Comparison of ENCODE assay signal across 12 mouse cellular contexts in the genomic region with DNA sequence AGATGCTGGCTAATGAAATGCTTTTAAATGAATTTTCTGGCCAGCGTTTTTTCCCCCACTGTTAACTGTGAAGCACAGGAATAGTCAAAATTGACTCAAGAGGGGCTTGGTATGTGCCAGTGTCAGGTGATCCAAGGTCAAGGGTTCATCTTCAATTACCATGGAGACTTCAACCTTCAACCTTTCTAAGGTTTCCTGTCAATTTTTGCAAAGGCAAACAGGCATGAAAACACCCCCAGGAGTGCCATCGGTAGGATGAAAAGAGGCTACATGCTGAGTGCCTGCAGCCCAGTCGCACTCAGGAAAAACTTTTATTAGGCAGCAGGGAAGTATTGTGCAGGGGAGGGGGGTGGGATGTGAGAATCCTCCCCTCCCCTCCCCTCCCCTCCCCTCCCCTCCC. TPM values are rescaled to one million over a fixed set of nuclear protein-coding genes. Genes with fewer than 3 reads are reported as not detected.
A peak's percentile ranks its signal among the peaks of the same experiment; 100 is the strongest.
DNase-seq lines count a peak whose midpoint lies in the region; ATAC-seq and TF ChIP-seq lines count a peak whose summit lies in the region.
"Had no signal": no experiment of that assay in that cellular context is flagged by ENCODE, and none has a peak within 500 bp of the region (broad histone marks: within the 10 kb centered on the region; RNA-seq: fewer than 3 reads in every experiment).

No protein-coding gene starts in this region.

- H3K9ac ChIP-seq in kidney, embryonic 15.5 days: no peak overlapping the region
- no peak overlapping the region for H3K9ac ChIP-seq in ES-Bruce4 (ENCODE audit: low read depth, poor library complexity, severe bottlenecking)
- H3K9ac ChIP-seq in limb, embryonic 11.5 days (ENCODE audit: low read length): no peak overlapping the region
- H3K9ac ChIP-seq: midbrain, embryonic 15.5 days had no signal

- H3K27ac ChIP-seq in kidney, adult 2 months (ENCODE audit: insufficient read depth, low read depth, low read length): no peak overlapping the region
- H3K27ac ChIP-seq in kidney, embryonic 15.5 days: no peak overlapping the region
- no peak overlapping the region for H3K27ac ChIP-seq in ES-Bruce4 (ENCODE audit: insufficient read depth, low read length)
- 0 out of 2 replicates have a peak overlapping the region, but pooled peaks have one; percentile 3 for H3K27ac ChIP-seq in limb, embryonic 11.5 days (replicated peaks; ENCODE audit: low read depth, low read length)

- H3K4me1 ChIP-seq in kidney, adult 2 months (ENCODE audit: control insufficient read depth, insufficient read depth, low read length): no peaks in the 10 kb centered on the region; the same call in 1 of the 2 replicates
- peaks cover 25% of the 10 kb centered on the region for H3K4me1 ChIP-seq in kidney, embryonic 15.5 days
- H3K4me1 ChIP-seq in ES-Bruce4 (ENCODE audit: control insufficient read depth, insufficient read depth, low read length): no peaks in the 10 kb centered on the region
- peaks cover 15% of the 10 kb centered on the region for H3K4me1 ChIP-seq in limb, embryonic 11.5 days (ENCODE audit: control insufficient read depth, insufficient read depth, low read length)

- H3K4me2 ChIP-seq in kidney, embryonic 15.5 days: no peak overlapping the region
- H3K4me2 ChIP-seq in limb, embryonic 11.5 days (ENCODE audit: low read depth, severe bottlenecking): no peak overlapping the region
- H3K4me2 ChIP-seq: midbrain, embryonic 15.5 days had no signal

- DNase-seq in kidney, adult 2 months: peak; percentile 84
- peak; percentile 68 for DNase-seq in ES-CJ7 (ENCODE audit: low read depth, low spot score)
- DNase-seq in limb, embryonic 11.5 days (ENCODE audit: low spot score): no peak
- no peak for DNase-seq in frontal cortex, adult 2 months (ENCODE audit: extremely low spot score in 1 of 2, low spot score in 1 of 2)
- no peak for DNase-seq in gastrocnemius, postnatal 10 days
- DNase-seq: left cerebral cortex, postnatal 4 days had no signal

- H3K9me3 ChIP-seq in kidney, embryonic 15.5 days (replicated peaks): no peaks in the 10 kb centered on the region
- H3K9me3 ChIP-seq in ES-Bruce4 (replicated peaks; ENCODE audit: control insufficient read depth, insufficient read depth, low read length, poor library complexity, severe bottlenecking): no peaks in the 10 kb centered on the region
- no peaks in the 10 kb centered on the region for H3K9me3 ChIP-seq in limb, embryonic 11.5 days (ENCODE audit: control insufficient read depth, low read length)
- H3K9me3 ChIP-seq: G1E; midbrain, embryonic 15.5 days had no signal

- no peak for TF ChIP-seq CTCF in kidney, adult 2 months (conservative IDR thresholded peaks at IDR 0.05; ENCODE audit: insufficient read depth, insufficient read length, low read depth, low read length)
- TF ChIP-seq CTCF in ES-Bruce4 (IDR thresholded peaks at IDR 0.05; ENCODE audit: low read depth, low read length): no peak

- TF ChIP-seq POLR2A in kidney, adult 2 months (IDR thresholded peaks at IDR 0.05; ENCODE audit: low read depth, low read length): no peak
- TF ChIP-seq POLR2A in ES-Bruce4 (IDR thresholded peaks at IDR 0.05; ENCODE audit: insufficient read depth, low read length): no peak

- ATAC-seq in kidney, embryonic 15.5 days (replicated peaks; ENCODE audit: low FRiP score): no peak
- no peak for ATAC-seq in limb, embryonic 11.5 days (ENCODE audit: insufficient number of reproducible peaks, low FRiP score, low TSS enrichment, low read depth)
- ATAC-seq: forebrain, embryonic 16.5 days; midbrain, embryonic 15.5 days had no signal

- WGBS in kidney, adult 2 months: 30% methylated on average over 3 of the region's 3 CpGs
- WGBS in kidney, embryonic 15.5 days: 19% methylated on average over 3 of the region's 3 CpGs
- WGBS in limb, embryonic 11.5 days: 6% methylated on average over 3 of the region's 3 CpGs

- H3K4me3 ChIP-seq in kidney, adult 2 months (ENCODE audit: insufficient read depth, low read depth, low read length): no peak overlapping the region
- H3K4me3 ChIP-seq in kidney, embryonic 15.5 days (replicated peaks): no peak overlapping the region
- H3K4me3 ChIP-seq in ES-Bruce4 (ENCODE audit: low read depth, low read length): no peak overlapping the region
- no peak overlapping the region for H3K4me3 ChIP-seq in limb, embryonic 11.5 days (ENCODE audit: low read depth, low read length)
- H3K4me3 ChIP-seq: midbrain, embryonic 15.5 days had no signal

- TF ChIP-seq EP300 in ES-Bruce4 (IDR thresholded peaks at IDR 0.05; ENCODE audit: insufficient read depth, low read depth, low read length): 0 out of 2 replicates have a peak, but pooled peaks have one; percentile 10

- H3K36me3 ChIP-seq in kidney, adult 2 months (ENCODE audit: control insufficient read depth, insufficient read depth, low read length): no peaks in the 10 kb centered on the region
- H3K36me3 ChIP-seq in kidney, embryonic 15.5 days: no peaks in the 10 kb centered on the region
- no peaks in the 10 kb centered on the region for H3K36me3 ChIP-seq in ES-Bruce4 (ENCODE audit: control insufficient read depth, insufficient read depth, low read length, poor library complexity, severe bottlenecking)
- no peaks in the 10 kb centered on the region for H3K36me3 ChIP-seq in limb, embryonic 11.5 days (ENCODE audit: control insufficient read depth, insufficient read depth, low read length)
- H3K36me3 ChIP-seq: G1E; midbrain, embryonic 15.5 days had no signal

- no peaks in the 10 kb centered on the region for H3K27me3 ChIP-seq in kidney, adult 2 months (replicated peaks; ENCODE audit: control insufficient read depth, insufficient read depth, low read length)
- H3K27me3 ChIP-seq in kidney, embryonic 15.5 days: no peaks in the 10 kb centered on the region
- H3K27me3 ChIP-seq in ES-Bruce4 (ENCODE audit: control insufficient read depth, insufficient read depth, low read length, poor library complexity, severe bottlenecking): no peaks in the 10 kb centered on the region
- no peaks in the 10 kb centered on the region for H3K27me3 ChIP-seq in limb, embryonic 11.5 days (ENCODE audit: control insufficient read depth, insufficient read depth, low read length)
- H3K27me3 ChIP-seq: midbrain, embryonic 15.5 days had no signal

RNA-seq across cellular contexts. Expression of a gene that starts 12.0 kb away (rescaled TPM):
- 96.2 and 103 TPM in 2 replicates for polyA plus RNA-seq in kidney, adult 2 months (2012; rRNA removed)
- polyA plus RNA-seq in kidney, embryonic 15.5 days (2015; fragmentation: Nextera tagmentation; extraction: Ambion mirVana): 14.3 and 15.4 TPM in 2 replicates
- 7.0 and 9.1 TPM in 2 replicates for polyA plus RNA-seq in ES-Bruce4 (2011; ENCODE audit: insufficient read depth, insufficient read length, low read depth, missing spikeins)
- 9.2 and 10.2 TPM in 2 replicates for polyA plus RNA-seq in limb, embryonic 11.5 days (2014; fragmentation: Nextera tagmentation; extraction: Ambion mirVana)
- polyA plus RNA-seq in frontal cortex, adult 2 months (2012; rRNA removed): 8.3 and 9.4 TPM in 2 replicates
- 10 to 100 TPM; 38.1 to 45.7 TPM for total RNA-seq in gastrocnemius, postnatal 10 days (2021)
- total RNA-seq: hematopoietic stem cell, adult 5-6 weeks had no signal

Comparison
In these comparisons a context has a peak if more than half of its experiments do, and no peak if none do; other contexts are left out.
1. DNase-seq: peak in kidney, adult 2 months (single experiment) and ES-CJ7 (single experiment); none in limb, embryonic 11.5 days (single experiment), frontal cortex, adult 2 months (0 of 2) and gastrocnemius, postnatal 10 days (single experiment).